Mouse (Mus musculus): Measurements from ENCODE around the gene Retreg1. TPM values are rescaled to one million over a fixed set of nuclear protein-coding genes. Genes with fewer than 3 reads are reported as not detected.

Retreg1 gene
- polyA plus RNA-seq, 1 experiment from 2014 or later = 8.0 TPM

GRCm38 (mm10) chr15:25877798-25878197, 34.8 kb downstream of the Retreg1 start:
- DNase-seq (ENCODE audit: low spot score) (no peak), ATAC-seq (replicated peaks; ENCODE audit: low FRiP score, low TSS enrichment, low read depth) (no peak)
- Histone ChIP-seq H3K27ac (ENCODE audit: low read depth) (no peak overlapping the region), H3K4me2 (ENCODE audit: low read length) (no peak overlapping the region), H3K27me3 (replicated peaks; ENCODE audit: control insufficient read depth, insufficient read depth, low read length) (no peaks in the 10 kb centered on the region), H3K36me3 (ENCODE audit: control insufficient read depth, insufficient read depth, low read length) (no peaks in the 10 kb centered on the region), H3K9ac (ENCODE audit: low read length) (no peak overlapping the region), H3K4me1 (replicated peaks; ENCODE audit: control insufficient read depth, insufficient read depth, low read length) (peaks cover 4% of the 10 kb centered on the region), H3K4me3 (ENCODE audit: low read depth, low read length) (no peak overlapping the region), H3K9me3 (ENCODE audit: control insufficient read depth, low read length) (no peaks in the 10 kb centered on the region)
- 62% methylated on average over 7 of the region's 7 CpGs for WGBS

DNA sequence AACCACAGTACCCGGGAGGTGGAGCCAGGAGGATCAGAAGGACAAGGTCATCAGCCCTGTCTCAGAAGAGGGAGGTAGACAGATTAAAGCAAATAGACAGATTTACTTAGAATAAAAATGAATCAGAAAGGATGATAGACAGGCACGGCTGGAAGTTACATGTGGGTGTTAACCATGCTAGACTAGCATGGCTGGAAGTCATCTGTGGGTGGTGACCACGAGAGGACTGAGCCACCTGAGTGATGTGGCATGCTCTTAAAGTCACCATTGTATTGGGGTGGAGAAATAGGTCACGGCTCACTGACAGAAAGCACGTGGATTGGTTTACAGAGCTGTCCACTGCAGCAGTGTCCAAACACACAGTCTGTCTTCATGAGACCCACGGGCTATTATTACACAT, 36.2 kb downstream of the Retreg1 start:
- H3K9me3 ChIP-seq (ENCODE audit: control insufficient read depth, low read length) = no peaks in the 10 kb centered on the region
- peaks cover 4% of the 10 kb centered on the region for H3K4me1 ChIP-seq (replicated peaks; ENCODE audit: control insufficient read depth, insufficient read depth, low read length)
- ATAC-seq (replicated peaks; ENCODE audit: low FRiP score, low TSS enrichment, low read depth) = no peak
- WGBS = 74% methylated on average over 6 of the region's 6 CpGs
- H3K27me3 ChIP-seq (replicated peaks; ENCODE audit: control insufficient read depth, insufficient read depth, low read length) = no peaks in the 10 kb centered on the region
- H3K4me2 ChIP-seq (ENCODE audit: low read length) = no peak overlapping the region
- no peaks in the 10 kb centered on the region for H3K36me3 ChIP-seq (ENCODE audit: control insufficient read depth, insufficient read depth, low read length)
- H3K9ac ChIP-seq (ENCODE audit: low read length) = no peak overlapping the region
- H3K4me3 ChIP-seq (ENCODE audit: low read depth, low read length) = no peak overlapping the region
- DNase-seq (ENCODE audit: low spot score) = no peak
- no peak overlapping the region for H3K27ac ChIP-seq (ENCODE audit: low read depth)

DNA sequence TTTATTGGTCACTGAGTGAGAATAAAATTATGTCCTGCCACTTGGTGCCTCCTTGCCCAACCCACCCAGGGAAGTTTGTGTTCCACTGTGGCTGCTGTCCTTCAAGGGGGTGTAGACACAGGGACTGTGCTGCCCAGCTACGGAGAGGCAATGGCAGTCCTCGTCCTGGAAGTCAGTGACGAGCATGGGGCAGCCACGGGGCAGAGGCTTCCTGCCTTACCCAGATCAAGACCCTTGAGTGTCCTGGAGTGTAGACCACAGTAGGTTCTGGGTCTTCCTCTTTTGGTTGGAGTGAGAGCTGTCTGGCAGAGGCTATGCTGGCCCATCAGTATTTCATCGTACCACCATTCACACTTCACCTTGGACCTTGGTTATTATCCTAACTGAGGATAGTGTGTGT, 37.2 kb downstream of the Retreg1 start:
- no peak overlapping the region for H3K27ac ChIP-seq (ENCODE audit: low read depth)
- no peak overlapping the region for H3K4me2 ChIP-seq (ENCODE audit: low read length)
- no peaks in the 10 kb centered on the region for H3K9me3 ChIP-seq (ENCODE audit: control insufficient read depth, low read length)
- H3K4me1 ChIP-seq (replicated peaks; ENCODE audit: control insufficient read depth, insufficient read depth, low read length) = peaks cover 4% of the 10 kb centered on the region
- H3K9ac ChIP-seq (ENCODE audit: low read length) = no peak overlapping the region
- H3K36me3 ChIP-seq (ENCODE audit: control insufficient read depth, insufficient read depth, low read length) = no peaks in the 10 kb centered on the region
- 87% methylated on average over 5 of the region's 5 CpGs for WGBS
- DNase-seq (ENCODE audit: low spot score) (no peak), ATAC-seq (replicated peaks; ENCODE audit: low FRiP score, low TSS enrichment, low read depth) (no peak)
- H3K4me3 ChIP-seq (ENCODE audit: low read depth, low read length) = no peak overlapping the region
- H3K27me3 ChIP-seq (replicated peaks; ENCODE audit: control insufficient read depth, insufficient read depth, low read length) = no peaks in the 10 kb centered on the region

- ATAC-seq (replicated peaks; ENCODE audit: low FRiP score, low TSS enrichment, low read depth) (no peak), DNase-seq (ENCODE audit: low spot score) (no peak)
- WGBS = 68% methylated on average over 4 of the region's 4 CpGs
- H3K27ac ChIP-seq (ENCODE audit: low read depth) = no peak overlapping the region
- no peaks in the 10 kb centered on the region for H3K36me3 ChIP-seq (ENCODE audit: control insufficient read depth, insufficient read depth, low read length)
- no peak overlapping the region for H3K9ac ChIP-seq (ENCODE audit: low read length)
- H3K27me3 ChIP-seq (replicated peaks; ENCODE audit: control insufficient read depth, insufficient read depth, low read length) = no peaks in the 10 kb centered on the region
- H3K9me3 ChIP-seq (ENCODE audit: control insufficient read depth, low read length) = no peaks in the 10 kb centered on the region
- H3K4me1 ChIP-seq (replicated peaks; ENCODE audit: control insufficient read depth, insufficient read depth, low read length) = no peaks in the 10 kb centered on the region
- no peak overlapping the region for H3K4me3 ChIP-seq (ENCODE audit: low read depth, low read length)
- no peak overlapping the region for H3K4me2 ChIP-seq (ENCODE audit: low read length)
Measured at GRCm38 (mm10) chr15:25882002-25882401, 39.0 kb downstream of the Retreg1 start.

DNA sequence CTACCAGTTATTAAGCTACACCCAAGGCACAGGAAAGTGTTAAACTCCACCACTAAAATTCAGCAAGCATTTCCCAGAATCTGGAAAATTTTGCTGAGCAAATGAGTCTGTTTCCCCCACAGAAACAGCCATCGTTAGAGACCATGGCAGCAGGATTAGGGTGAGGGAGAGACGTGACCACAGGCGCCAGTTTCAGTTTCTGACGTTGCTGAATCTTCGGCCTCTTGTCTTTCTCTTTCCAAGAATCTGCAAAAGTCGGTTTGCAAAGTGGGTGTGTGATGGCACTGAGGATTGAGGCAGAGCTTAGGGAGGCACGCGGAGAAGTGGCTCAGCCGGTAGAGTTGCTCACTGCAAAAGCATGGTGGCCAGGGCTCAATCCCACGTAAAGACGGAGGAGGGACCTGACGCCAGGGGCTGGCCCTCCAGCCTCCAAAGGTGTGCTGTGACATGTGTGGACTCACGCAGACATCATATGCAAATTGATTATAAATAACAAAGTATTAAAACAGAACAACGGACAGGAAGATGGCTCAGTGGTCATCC, 41.5 kb downstream of the Retreg1 start:
- Histone ChIP-seq H3K9ac (ENCODE audit: low read length) (no peak overlapping the region), H3K9me3 (ENCODE audit: control insufficient read depth, low read length) (no peaks in the 10 kb centered on the region), H3K27me3 (replicated peaks; ENCODE audit: control insufficient read depth, insufficient read depth, low read length) (no peaks in the 10 kb centered on the region), H3K4me3 (ENCODE audit: low read depth, low read length) (no peak overlapping the region), H3K27ac (ENCODE audit: low read depth) (no peak overlapping the region), H3K4me1 (replicated peaks; ENCODE audit: control insufficient read depth, insufficient read depth, low read length) (no peaks in the 10 kb centered on the region), H3K4me2 (ENCODE audit: low read length) (no peak overlapping the region), H3K36me3 (ENCODE audit: control insufficient read depth, insufficient read depth, low read length) (no peaks in the 10 kb centered on the region)
- WGBS = 78% methylated on average over 14 of the region's 14 CpGs
- ATAC-seq (replicated peaks; ENCODE audit: low FRiP score, low TSS enrichment, low read depth) = no peak
- DNase-seq (ENCODE audit: low spot score) = no peak

DNA sequence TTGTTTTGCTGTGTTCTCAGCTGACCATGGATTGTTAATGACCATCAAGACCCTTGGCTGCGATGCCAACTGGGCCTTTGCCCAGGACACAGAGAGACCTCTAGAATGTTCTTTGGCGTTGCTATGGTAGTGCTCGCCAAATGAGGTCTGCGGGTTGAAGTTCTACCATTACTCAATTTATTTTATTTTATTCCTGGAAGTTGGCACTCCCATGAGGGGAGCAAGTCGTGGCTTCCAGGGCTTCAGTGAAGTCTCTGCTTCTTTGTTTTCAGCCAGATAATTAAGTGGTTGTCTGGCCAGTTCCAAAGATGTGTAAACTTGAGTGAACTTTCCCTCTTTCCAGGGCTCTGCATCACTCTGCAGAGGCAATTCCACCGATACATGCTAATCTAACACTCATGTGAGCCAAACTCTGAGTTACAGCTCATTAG, 43.6 kb downstream of the Retreg1 start:
- H3K27me3 ChIP-seq (replicated peaks; ENCODE audit: control insufficient read depth, insufficient read depth, low read length) = no peaks in the 10 kb centered on the region
- H3K4me3 ChIP-seq (ENCODE audit: low read depth, low read length) = no peak overlapping the region
- H3K27ac ChIP-seq (ENCODE audit: low read depth) = no peak overlapping the region
- H3K36me3 ChIP-seq (ENCODE audit: control insufficient read depth, insufficient read depth, low read length) = no peaks in the 10 kb centered on the region
- no peak overlapping the region for H3K4me2 ChIP-seq (ENCODE audit: low read length)
- no peak overlapping the region for H3K9ac ChIP-seq (ENCODE audit: low read length)
- ATAC-seq (replicated peaks; ENCODE audit: low FRiP score, low TSS enrichment, low read depth) (no peak), DNase-seq (ENCODE audit: low spot score) (no peak)
- no peaks in the 10 kb centered on the region for H3K9me3 ChIP-seq (ENCODE audit: control insufficient read depth, low read length)
- 78% methylated on average over 6 of the region's 6 CpGs for WGBS
- H3K4me1 ChIP-seq (replicated peaks; ENCODE audit: control insufficient read depth, insufficient read depth, low read length) = no peaks in the 10 kb centered on the region

- 88% methylated on average over 5 of the region's 5 CpGs for WGBS
- Histone ChIP-seq H3K9ac (ENCODE audit: low read length) (no peak overlapping the region), H3K4me2 (ENCODE audit: low read length) (no peak overlapping the region), H3K36me3 (ENCODE audit: control insufficient read depth, insufficient read depth, low read length) (no peaks in the 10 kb centered on the region), H3K4me1 (replicated peaks; ENCODE audit: control insufficient read depth, insufficient read depth, low read length) (no peaks in the 10 kb centered on the region), H3K27me3 (replicated peaks; ENCODE audit: control insufficient read depth, insufficient read depth, low read length) (no peaks in the 10 kb centered on the region), H3K4me3 (ENCODE audit: low read depth, low read length) (no peak overlapping the region), H3K9me3 (ENCODE audit: control insufficient read depth, low read length) (no peaks in the 10 kb centered on the region), H3K27ac (ENCODE audit: low read depth) (no peak overlapping the region)
- no peak for DNase-seq (ENCODE audit: low spot score)
- no peak for ATAC-seq (replicated peaks; ENCODE audit: low FRiP score, low TSS enrichment, low read depth)
Measured at GRCm38 (mm10) chr15:25889927-25890326, 46.9 kb downstream of the Retreg1 start.

GRCm38 (mm10) chr15:25891556-25891955, 48.6 kb downstream of the Retreg1 start:
- no peak overlapping the region for H3K4me3 ChIP-seq (ENCODE audit: low read depth, low read length)
- H3K36me3 ChIP-seq (ENCODE audit: control insufficient read depth, insufficient read depth, low read length) = no peaks in the 10 kb centered on the region
- no peak overlapping the region for H3K9ac ChIP-seq (ENCODE audit: low read length)
- H3K27me3 ChIP-seq (replicated peaks; ENCODE audit: control insufficient read depth, insufficient read depth, low read length) = no peaks in the 10 kb centered on the region
- 76% methylated on average over 11 of the region's 11 CpGs for WGBS
- no peaks in the 10 kb centered on the region for H3K9me3 ChIP-seq (ENCODE audit: control insufficient read depth, low read length)
- H3K4me1 ChIP-seq (replicated peaks; ENCODE audit: control insufficient read depth, insufficient read depth, low read length) = no peaks in the 10 kb centered on the region
- no peak overlapping the region for H3K4me2 ChIP-seq (ENCODE audit: low read length)
- DNase-seq (ENCODE audit: low spot score) (no peak), ATAC-seq (replicated peaks; ENCODE audit: low FRiP score, low TSS enrichment, low read depth) (no peak)
- no peak overlapping the region for H3K27ac ChIP-seq (ENCODE audit: low read depth)

DNA sequence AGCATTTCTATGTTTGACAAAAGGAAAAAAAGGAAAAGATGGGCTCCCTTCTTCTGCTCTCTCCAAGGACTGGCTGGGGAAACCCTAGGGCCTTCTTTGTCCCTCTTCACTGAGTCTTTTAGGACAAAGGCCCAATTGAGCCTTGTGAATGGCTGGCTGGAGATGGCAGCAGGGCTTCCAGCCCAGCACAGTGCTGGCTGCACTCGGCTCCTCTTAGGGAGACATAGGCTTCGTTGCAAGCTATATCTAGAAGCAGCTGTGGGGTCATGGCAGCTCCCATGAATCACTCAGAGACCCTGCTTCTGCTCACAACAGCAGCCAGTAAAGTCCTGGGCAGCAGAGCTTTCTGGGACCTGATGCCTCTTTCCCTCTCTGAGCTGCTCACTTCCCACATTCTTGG, 50.3 kb downstream of the Retreg1 start:
- H3K4me1 ChIP-seq (replicated peaks; ENCODE audit: control insufficient read depth, insufficient read depth, low read length) = no peaks in the 10 kb centered on the region
- no peak overlapping the region for H3K4me3 ChIP-seq (ENCODE audit: low read depth, low read length)
- no peaks in the 10 kb centered on the region for H3K27me3 ChIP-seq (replicated peaks; ENCODE audit: control insufficient read depth, insufficient read depth, low read length)
- DNase-seq (ENCODE audit: low spot score) (no peak), ATAC-seq (replicated peaks; ENCODE audit: low FRiP score, low TSS enrichment, low read depth) (no peak)
- no peaks in the 10 kb centered on the region for H3K9me3 ChIP-seq (ENCODE audit: control insufficient read depth, low read length)
- no peak overlapping the region for H3K4me2 ChIP-seq (ENCODE audit: low read length)
- H3K36me3 ChIP-seq (ENCODE audit: control insufficient read depth, insufficient read depth, low read length) = no peaks in the 10 kb centered on the region
- no peak overlapping the region for H3K27ac ChIP-seq (ENCODE audit: low read depth)
- 43% methylated on average over 2 of the region's 2 CpGs for WGBS
- no peak overlapping the region for H3K9ac ChIP-seq (ENCODE audit: low read length)
